Mouse (Mus musculus) kidney, postnatal 4 days (tissue): ENCODE data around the gene Unc50.

Source experiments
- DNase-seq, 2 experiments: peaks; one replicate each; pipeline ENCODE4 v3.0.0; 2021; ENCODE audit warnings: mixed read lengths in 2 of 2

Unc50 gene

DNA sequence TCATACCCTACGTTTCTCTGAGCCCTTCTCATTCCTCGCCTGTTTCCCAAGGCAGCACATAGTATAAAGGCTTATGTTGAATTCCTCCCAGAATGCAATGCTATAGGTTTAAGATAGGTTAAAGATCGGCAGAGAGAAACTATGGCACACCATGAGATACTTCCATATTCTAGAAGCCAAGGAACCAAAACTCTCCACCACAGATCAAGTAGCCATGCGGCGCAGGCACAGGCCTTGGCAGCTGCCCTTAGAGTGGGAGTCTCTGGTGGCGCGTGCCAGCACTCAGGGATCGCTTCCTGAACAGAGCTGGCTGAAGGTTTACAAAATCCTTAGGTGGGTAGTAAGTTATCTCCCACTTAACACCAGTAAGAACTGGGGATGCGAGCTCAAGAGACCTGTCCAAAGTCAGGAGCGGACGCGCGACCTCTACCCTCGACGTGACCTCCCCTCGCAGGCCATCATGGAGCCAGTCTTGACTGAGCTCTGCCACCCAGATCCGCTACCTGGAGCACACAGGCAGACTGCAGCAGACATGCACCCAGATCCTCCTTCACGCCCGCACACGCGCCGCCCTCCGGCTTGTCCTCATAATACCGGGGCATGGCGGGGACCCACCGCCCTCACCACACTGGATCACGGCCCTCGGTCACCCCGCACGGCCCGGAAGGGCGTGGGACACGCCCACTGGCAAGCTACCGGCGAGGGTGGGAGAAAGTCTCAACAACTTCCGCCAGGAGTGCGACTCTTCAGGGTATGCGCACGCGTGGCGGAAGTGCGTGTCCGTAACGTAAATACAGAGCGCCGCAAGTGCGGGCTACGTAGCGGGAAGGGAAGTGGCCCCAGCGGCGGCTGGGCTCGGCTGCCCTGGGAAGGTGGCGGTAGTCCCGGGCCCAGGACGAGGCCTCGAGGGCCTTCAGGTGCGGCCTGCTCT lies at the start of gene Unc50, which contains the start of gene Coa5:
Gene Unc50 (plus strand): TSS at position 774 of the 931 bp plus-strand sequence.
Gene Coa5 (minus strand): TSS at position 738 of the 931 bp plus-strand sequence.
- DNase-seq: peak; percentile 94 to 96

- DNase-seq: no peak
These were observed 49.0 kb upstream of the Unc50 start for GRCm38 (mm10) chr1:37380913-37381312.

GRCm38 (mm10) chr1:37384304-37384703 lies 45.6 kb upstream of the Unc50 start:
- no peak for DNase-seq

- no peak for DNase-seq
These were observed 43.4 kb upstream of the Unc50 start for GRCm38 (mm10) chr1:37386448-37386971.

- no peak for DNase-seq
These were observed 36.8 kb upstream of the Unc50 start for GRCm38 (mm10) chr1:37393174-37393573.

DNA sequence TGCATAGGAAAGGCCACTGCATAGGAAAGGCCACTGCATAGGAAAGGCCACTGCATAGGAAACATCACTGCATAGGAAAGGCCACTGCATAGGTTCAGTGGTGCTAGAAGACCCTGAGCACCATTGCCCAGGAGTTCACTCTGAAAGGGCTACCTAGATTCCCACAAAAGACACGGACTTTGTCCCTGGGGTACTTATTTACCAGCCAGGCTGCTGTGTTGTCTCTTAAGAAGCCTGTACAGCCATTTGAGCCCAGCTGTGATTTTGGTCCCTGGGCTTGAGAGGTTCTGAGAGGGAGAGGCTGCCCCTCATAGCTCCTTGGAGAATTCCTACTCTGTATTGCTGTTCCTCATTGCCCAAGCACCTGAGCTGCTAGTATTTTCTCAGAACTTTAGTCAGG lies 33.5 kb upstream of the Unc50 start:
- peak in 1 of 2 experiments; percentile 36 for DNase-seq

GRCm38 (mm10) chr1:37398961-37399360 lies 31.0 kb upstream of the Unc50 start:
- peak; percentile 62 to 69 for DNase-seq

DNA sequence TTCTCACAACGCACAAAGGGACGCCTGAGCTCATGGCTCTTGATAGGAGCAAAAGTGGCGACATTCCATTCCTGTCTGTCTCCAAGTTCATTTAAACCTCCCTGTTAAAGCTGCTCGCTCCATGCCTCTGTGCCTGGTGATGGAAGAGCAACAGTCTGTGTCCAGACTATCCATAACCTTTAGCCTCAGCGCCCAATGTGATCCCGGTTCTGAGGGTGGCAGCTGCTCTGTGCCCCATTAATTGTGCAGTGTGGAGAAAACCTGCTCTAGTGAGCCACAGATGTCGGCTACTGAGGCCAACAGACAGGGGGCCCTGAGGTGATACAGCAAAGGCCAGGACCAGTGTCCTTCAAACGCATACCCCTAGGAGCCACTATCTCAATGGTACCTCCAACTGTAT lies 30.2 kb upstream of the Unc50 start:
- no peak for DNase-seq

GRCm38 (mm10) chr1:37401687-37402086 lies 28.3 kb upstream of the Unc50 start:
- DNase-seq: peak; percentile 72 to 80

GRCm38 (mm10) chr1:37405137-37405536 lies 24.8 kb upstream of the Unc50 start:
- DNase-seq: no peak

- no peak for DNase-seq
These were observed 22.7 kb upstream of the Unc50 start for GRCm38 (mm10) chr1:37407228-37407627.

GRCm38 (mm10) chr1:37408059-37408458 lies 21.9 kb upstream of the Unc50 start:
- DNase-seq: no peak

- no peak for DNase-seq
These were observed 21.3 kb upstream of the Unc50 start for GRCm38 (mm10) chr1:37408678-37409077.

DNA sequence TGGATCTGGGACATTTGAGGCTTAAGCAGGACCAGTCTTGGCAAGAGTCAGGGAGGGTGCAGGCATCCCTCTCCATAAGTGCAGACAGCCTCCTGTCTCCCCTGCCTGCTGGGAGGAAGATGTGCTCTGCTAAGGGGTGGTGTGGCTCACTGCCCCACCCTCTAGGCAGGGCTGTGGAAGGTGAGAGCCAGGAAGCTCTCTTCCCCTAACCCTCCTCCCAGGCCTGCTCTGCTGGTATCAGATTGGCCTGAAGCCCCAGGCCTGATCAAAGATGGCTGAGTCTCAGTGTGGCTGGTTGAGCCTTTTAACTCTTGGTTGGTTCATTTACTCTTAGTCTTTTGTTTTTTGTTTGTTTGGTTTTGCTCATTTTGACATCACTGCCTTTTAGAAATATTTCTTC lies 20.3 kb upstream of the Unc50 start:
- DNase-seq: no peak

- DNase-seq: no peak
These were observed 14.5 kb upstream of the Unc50 start for GRCm38 (mm10) chr1:37415394-37415793.

- DNase-seq: peak; percentile 71 to 75
These were observed 10.5 kb upstream of the Unc50 start for GRCm38 (mm10) chr1:37419420-37419819.

DNA sequence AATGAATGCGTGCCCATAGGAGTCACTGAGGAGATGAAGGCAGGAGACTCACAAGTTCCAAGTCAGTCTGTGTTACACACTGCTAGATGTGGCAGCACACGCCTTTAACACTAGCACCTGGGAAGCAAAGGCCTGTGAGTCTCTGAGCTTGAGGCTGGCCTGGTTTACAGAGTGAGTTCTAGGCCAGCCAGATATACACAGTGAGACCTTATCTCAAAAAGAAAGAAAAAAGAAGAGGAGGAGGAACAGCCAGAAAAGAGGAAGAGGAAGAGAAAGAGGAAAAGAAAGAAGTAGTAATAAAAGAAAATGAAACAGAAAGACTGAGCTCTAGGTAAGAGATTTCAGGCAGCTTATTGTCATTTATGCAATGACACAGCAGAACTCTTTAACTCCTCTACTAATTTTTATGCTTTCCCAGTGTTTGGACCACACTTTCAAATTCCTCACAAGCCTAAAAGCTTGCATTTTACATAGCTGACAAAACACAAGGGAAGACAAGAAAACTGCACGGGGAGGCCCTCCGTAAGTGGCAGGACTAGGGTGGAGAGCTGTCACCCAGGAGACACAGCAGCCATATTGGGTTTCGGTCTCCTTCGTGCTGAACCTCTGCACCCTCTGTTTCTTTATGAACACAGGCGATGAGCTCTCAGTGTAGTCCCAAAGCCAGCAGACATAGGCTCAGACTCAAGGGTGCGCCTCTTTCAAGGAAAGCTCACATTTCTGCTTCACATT lies 2.6 kb upstream of the Unc50 start:
- no peak for DNase-seq

- no peak for DNase-seq
These were observed 1.0 kb upstream of the Unc50 start for GRCm38 (mm10) chr1:37428911-37429310.

DNA sequence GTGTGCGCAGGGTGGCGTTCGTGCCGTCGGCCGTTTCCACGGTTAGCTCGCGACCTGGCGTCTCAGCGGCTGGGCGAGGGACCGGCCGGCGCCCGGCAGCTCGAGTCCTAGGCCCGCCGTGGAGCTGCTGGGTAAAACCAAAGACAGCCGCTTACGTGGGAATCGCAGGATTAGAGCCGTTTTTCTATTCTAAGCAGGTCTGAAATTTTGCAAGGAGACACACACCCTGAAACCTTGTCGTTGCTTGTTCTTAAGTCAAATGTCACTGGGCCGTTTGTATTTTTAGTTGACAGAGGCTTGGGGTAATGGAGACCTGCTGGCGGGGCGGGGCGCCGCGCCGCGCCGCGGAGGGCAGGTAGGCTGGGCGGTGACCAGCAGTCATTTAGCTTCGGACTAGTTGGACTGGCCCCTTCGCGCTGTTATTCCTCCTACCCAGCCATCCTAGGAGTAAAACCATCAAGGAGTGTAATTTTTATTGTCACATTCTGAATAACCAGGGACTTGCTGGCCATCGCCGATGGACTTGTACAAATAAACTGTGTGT lies 430 bp downstream of the Unc50 start:
- no peak for DNase-seq

DNA sequence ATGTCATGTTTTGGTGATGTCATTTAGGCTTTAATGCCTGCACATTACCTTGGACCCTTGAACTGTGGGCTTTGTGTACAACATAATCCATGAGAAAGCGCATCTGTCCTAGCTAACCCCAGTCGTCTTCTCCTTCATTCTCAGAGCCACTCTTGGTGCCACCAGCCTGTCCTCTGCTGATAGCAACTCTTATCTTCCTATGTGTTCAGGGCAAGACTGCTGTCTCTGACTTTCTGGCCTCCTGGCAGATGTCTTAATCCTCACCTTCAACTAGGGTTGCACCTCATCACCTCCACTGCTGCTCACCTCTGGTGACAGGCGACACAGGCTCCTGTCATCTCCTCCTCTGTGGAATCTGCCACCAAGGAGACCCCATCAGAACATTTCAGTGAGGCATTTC lies 6.5 kb downstream of the Unc50 start:
- no peak for DNase-seq

GRCm38 (mm10) chr1:37442848-37443835 lies 13.2 kb downstream of the Unc50 start:
- no peak for DNase-seq
